ENCODE assay signal across 8 mouse cellular contexts in genomic region chr1:72826446-72826845, GRCm38 (mm10). TPM values are rescaled to one million over a fixed set of nuclear protein-coding genes. Genes with fewer than 3 reads are reported as not detected.
DNase-seq lines count a peak whose midpoint lies in the region; ATAC-seq and TF ChIP-seq lines count a peak whose summit lies in the region.

No protein-coding gene starts in this region.

- WGBS in kidney, embryonic 14.5 days = 6% methylated on average over 6 of the region's 6 CpGs
- 64% methylated on average over 6 of the region's 6 CpGs for WGBS in kidney, adult 2 months
- 5% methylated on average over 6 of the region's 6 CpGs for WGBS in embryonic facial prominence, embryonic 14.5 days
- WGBS in limb, embryonic 11.5 days = under 1% methylated on average over 6 of the region's 6 CpGs
- WGBS in neural tube, embryonic 15.5 days = 8% methylated on average over 6 of the region's 6 CpGs

- H3K36me3 ChIP-seq in kidney, embryonic 14.5 days (ENCODE audit: control insufficient read depth, insufficient read depth, low read length) = no peaks in the 10 kb centered on the region
- no peaks in the 10 kb centered on the region for H3K36me3 ChIP-seq in kidney, adult 2 months (ENCODE audit: control insufficient read depth, insufficient read depth, low read length)
- peaks cover 10% of the 10 kb centered on the region for H3K36me3 ChIP-seq in embryonic facial prominence, embryonic 14.5 days (ENCODE audit: control insufficient read depth, insufficient read depth, low read length)
- H3K36me3 ChIP-seq in limb, embryonic 11.5 days (ENCODE audit: control insufficient read depth, insufficient read depth, low read length) = no peaks in the 10 kb centered on the region
- H3K36me3 ChIP-seq in neural tube, embryonic 15.5 days = no peaks in the 10 kb centered on the region

- no peak for ATAC-seq in kidney, embryonic 14.5 days (ENCODE audit: low FRiP score, low TSS enrichment)
- no peak for ATAC-seq in embryonic facial prominence, embryonic 14.5 days (ENCODE audit: low read depth)
- no peak for ATAC-seq in limb, embryonic 11.5 days (ENCODE audit: insufficient number of reproducible peaks, low FRiP score, low TSS enrichment, low read depth)
- no peak for ATAC-seq in neural tube, embryonic 15.5 days (ENCODE audit: low FRiP score)

- no peaks in the 10 kb centered on the region; the same call in 1 of the 2 replicates for H3K27me3 ChIP-seq in kidney, embryonic 14.5 days (ENCODE audit: control insufficient read depth, insufficient read depth, low read length)
- peaks cover 3% of the 10 kb centered on the region; the same call in 1 of the 2 replicates for H3K27me3 ChIP-seq in kidney, adult 2 months (replicated peaks; ENCODE audit: control insufficient read depth, insufficient read depth, low read length)
- H3K27me3 ChIP-seq in embryonic facial prominence, embryonic 14.5 days (replicated peaks; ENCODE audit: control insufficient read depth, insufficient read depth, low read length) = no peaks in the 10 kb centered on the region
- H3K27me3 ChIP-seq in limb, embryonic 11.5 days (ENCODE audit: control insufficient read depth, insufficient read depth, low read length) = no peaks in the 10 kb centered on the region
- H3K27me3 ChIP-seq in neural tube, embryonic 15.5 days (replicated peaks) = no peaks in the 10 kb centered on the region

- no peak for DNase-seq in kidney, adult 2 months
- DNase-seq in embryonic facial prominence, embryonic 14.5 days (ENCODE audit: low spot score) = peak; percentile 46
- peak; percentile 53 for DNase-seq in limb, embryonic 11.5 days (ENCODE audit: low spot score)
- DNase-seq in thymus, postnatal 36 days = no peak
- DNase-seq in urinary bladder, postnatal 14 days (ENCODE audit: low spot score) = no peak
- DNase-seq in heart, postnatal 10 days = no peak

- no peak for TF ChIP-seq POLR2A in kidney, adult 2 months (IDR thresholded peaks at IDR 0.05; ENCODE audit: low read depth, low read length)

- peak overlapping the region; percentile 3 for H3K27ac ChIP-seq in kidney, embryonic 14.5 days (ENCODE audit: low read depth, low read length)
- no peak overlapping the region for H3K27ac ChIP-seq in kidney, adult 2 months (ENCODE audit: insufficient read depth, low read depth, low read length)
- H3K27ac ChIP-seq in embryonic facial prominence, embryonic 14.5 days (replicated peaks; ENCODE audit: low read depth, low read length) = peak overlapping the region; percentile 79
- peak overlapping the region; percentile 75 for H3K27ac ChIP-seq in limb, embryonic 11.5 days (replicated peaks; ENCODE audit: low read depth, low read length)
- peak overlapping the region; percentile 75 for H3K27ac ChIP-seq in neural tube, embryonic 15.5 days (replicated peaks)

- H3K4me3 ChIP-seq in kidney, embryonic 14.5 days (ENCODE audit: low read length) = peak overlapping the region; percentile 64
- no peak overlapping the region for H3K4me3 ChIP-seq in kidney, adult 2 months (ENCODE audit: insufficient read depth, low read depth, low read length)
- H3K4me3 ChIP-seq in embryonic facial prominence, embryonic 14.5 days (ENCODE audit: low read depth, low read length) = peak overlapping the region; percentile 74
- peak overlapping the region; percentile 79 for H3K4me3 ChIP-seq in limb, embryonic 11.5 days (ENCODE audit: low read depth, low read length)
- peak overlapping the region; percentile 79 for H3K4me3 ChIP-seq in neural tube, embryonic 15.5 days (replicated peaks)

- intact Hi-C loops in heart, postnatal 10 days (cut with DNase I) = no loop called here

- H3K4me2 ChIP-seq in kidney, embryonic 14.5 days (replicated peaks; ENCODE audit: low read depth, low read length) = peak overlapping the region; percentile 100
- H3K4me2 ChIP-seq in embryonic facial prominence, embryonic 14.5 days (ENCODE audit: low read depth, low read length) = peak overlapping the region; percentile 99
- H3K4me2 ChIP-seq in limb, embryonic 11.5 days (ENCODE audit: low read depth, severe bottlenecking) = peak overlapping the region; percentile 98
- H3K4me2 ChIP-seq in neural tube, embryonic 15.5 days = peak overlapping the region; percentile 96

- no peaks in the 10 kb centered on the region for H3K9me3 ChIP-seq in kidney, embryonic 14.5 days (ENCODE audit: control insufficient read depth, low read length)
- 0 out of 2 replicates have a peak, but pooled peaks cover 3% of the 10 kb centered on the region for H3K9me3 ChIP-seq in embryonic facial prominence, embryonic 14.5 days (ENCODE audit: control insufficient read depth, low read length)
- no peaks in the 10 kb centered on the region for H3K9me3 ChIP-seq in limb, embryonic 11.5 days (ENCODE audit: control insufficient read depth, low read length)
- no peaks in the 10 kb centered on the region for H3K9me3 ChIP-seq in neural tube, embryonic 15.5 days (replicated peaks)

- peak overlapping the region; percentile 70; the same call in 1 of the 2 replicates for H3K9ac ChIP-seq in kidney, embryonic 14.5 days (ENCODE audit: low read depth, low read length)
- peak overlapping the region; percentile 78 for H3K9ac ChIP-seq in embryonic facial prominence, embryonic 14.5 days (ENCODE audit: low read depth, low read length)
- peak overlapping the region; percentile 58 for H3K9ac ChIP-seq in limb, embryonic 11.5 days (ENCODE audit: low read length)
- H3K9ac ChIP-seq in neural tube, embryonic 15.5 days (replicated peaks) = peak overlapping the region; percentile 80

- no peak for TF ChIP-seq CTCF in kidney, adult 2 months (conservative IDR thresholded peaks at IDR 0.05; ENCODE audit: insufficient read depth, insufficient read length, low read depth, low read length)

- peaks cover 36% of the 10 kb centered on the region for H3K4me1 ChIP-seq in kidney, embryonic 14.5 days (ENCODE audit: control insufficient read depth, insufficient read depth, low read length)
- 0 out of 2 replicates have a peak, but pooled peaks cover 5% of the 10 kb centered on the region for H3K4me1 ChIP-seq in kidney, adult 2 months (ENCODE audit: control insufficient read depth, insufficient read depth, low read length)
- peaks cover 21% of the 10 kb centered on the region for H3K4me1 ChIP-seq in embryonic facial prominence, embryonic 14.5 days (ENCODE audit: control insufficient read depth, insufficient read depth, low read length)
- H3K4me1 ChIP-seq in limb, embryonic 11.5 days (ENCODE audit: control insufficient read depth, insufficient read depth, low read length) = peaks cover 13% of the 10 kb centered on the region
- H3K4me1 ChIP-seq in neural tube, embryonic 15.5 days = peaks cover 46% of the 10 kb centered on the region

RNA-seq across cellular contexts. Expression of gene Igfbp2, which starts 2.1 kb away (rescaled TPM):
- polyA plus RNA-seq in kidney, embryonic 14.5 days (2014; fragmentation: Nextera tagmentation; extraction: Ambion mirVana) = 148 and 171 TPM in 2 replicates
- polyA plus RNA-seq in kidney, adult 2 months (2012; rRNA removed) = 12.6 and 13.5 TPM in 2 replicates
- polyA plus RNA-seq in embryonic facial prominence, embryonic 14.5 days (2014; fragmentation: Nextera tagmentation; extraction: Ambion mirVana) = 446 and 451 TPM in 2 replicates
- 262 and 290 TPM in 2 replicates for polyA plus RNA-seq in limb, embryonic 11.5 days (2014; fragmentation: Nextera tagmentation; extraction: Ambion mirVana)
- 278 and 341 TPM in 2 replicates for polyA plus RNA-seq in neural tube, embryonic 15.5 days (2015; fragmentation: Nextera tagmentation; extraction: Ambion mirVana)
- total RNA-seq in heart, postnatal 10 days (2021) = 1 to 10 TPM in 1 of 2 experiments, under 1 TPM in 1; 0.86 to 2.1 TPM

RNA-seq across cellular contexts. Expression of gene Igfbp5, which starts 48.2 kb away (rescaled TPM):
- 56.4 and 61.4 TPM in 2 replicates for polyA plus RNA-seq in kidney, embryonic 14.5 days (2014; fragmentation: Nextera tagmentation; extraction: Ambion mirVana)
- 229 and 273 TPM in 2 replicates for polyA plus RNA-seq in kidney, adult 2 months (2012; rRNA removed)
- polyA plus RNA-seq in embryonic facial prominence, embryonic 14.5 days (2014; fragmentation: Nextera tagmentation; extraction: Ambion mirVana) = 131 and 138 TPM in 2 replicates
- 47.0 and 48.4 TPM in 2 replicates for polyA plus RNA-seq in limb, embryonic 11.5 days (2014; fragmentation: Nextera tagmentation; extraction: Ambion mirVana)
- 90.8 and 102 TPM in 2 replicates for polyA plus RNA-seq in neural tube, embryonic 15.5 days (2015; fragmentation: Nextera tagmentation; extraction: Ambion mirVana)
- total RNA-seq in heart, postnatal 10 days (2021) = 100 to 1,000 TPM; 152 to 192 TPM

Comparison
In these comparisons a context has a peak if more than half of its experiments do, and no peak if none do; other contexts are left out.
1. RNA of gene Igfbp2, which starts 2.1 kb away (polyA plus RNA-seq): 446 to 451 TPM in embryonic facial prominence, embryonic 14.5 days, 278 to 341 TPM in neural tube, embryonic 15.5 days, 262 to 290 TPM in limb, embryonic 11.5 days and 148 to 171 TPM in kidney, embryonic 14.5 days; 12.6 to 13.5 TPM in kidney, adult 2 months; every median in the first group is over 10 times any median in the second.
2. DNase-seq: peak in embryonic facial prominence, embryonic 14.5 days (single experiment) and limb, embryonic 11.5 days (single experiment); none in kidney, adult 2 months (single experiment), thymus, postnatal 36 days (0 of 2), urinary bladder, postnatal 14 days (single experiment) and heart, postnatal 10 days (0 of 2).
3. Peak in every context shown above with its lines, with median percentiles within 50 percentile points of each other: H3K4me2 ChIP-seq and H3K9ac ChIP-seq.